Mouse (Mus musculus) lung, embryonic 14.5 days (tissue): Measurements from ENCODE around the gene Fdxr. TPM values are rescaled to one million over a fixed set of nuclear protein-coding genes. Genes with fewer than 3 reads are reported as not detected.

ENCODE experiments used
- ATAC-seq: fragments of 200-750 bp; cut with Nextera tagmentation; 2 replicates; pipeline ENCODE4 v1.8.0; 2017; ENCODE audit warnings: mild to moderate bottlenecking, moderate TSS enrichment, moderate library complexity; ENCODE audit not compliant: insufficient read depth
- DNase-seq: peaks from one replicate; pipeline ENCODE4 v3.0.0-alpha.2; 2015
- H3K27ac ChIP-seq: fragments of 300-500 bp; sonication (generic); 2 replicates; pipeline ENCODE4 v1.5.1; 2014; ENCODE audit warnings: low read depth, mild to moderate bottlenecking, moderate library complexity
- H3K27me3 ChIP-seq: fragments of 300-500 bp; sonication (generic); 2 replicates; pipeline ENCODE4 v1.6.1; 2014; ENCODE audit warnings: low read length, control low read depth; ENCODE audit not compliant: insufficient read depth
- H3K36me3 ChIP-seq: fragments of 300-500 bp; sonication (generic); 2 replicates; pipeline ENCODE4 v1.6.1; 2014; ENCODE audit warnings: control low read depth; ENCODE audit not compliant: insufficient read depth
- H3K4me1 ChIP-seq: fragments of 300-500 bp; sonication (generic); 2 replicates; pipeline ENCODE4 v1.6.1; 2014; ENCODE audit warnings: antibody characterized with exemption, control low read depth; ENCODE audit not compliant: insufficient read depth
- H3K4me2 ChIP-seq: fragments of 300-500 bp; sonication (generic); 2 replicates; pipeline ENCODE4 v1.6.1; 2014; ENCODE audit warnings: mild to moderate bottlenecking
- H3K4me3 ChIP-seq: fragments of 300-500 bp; sonication (generic); 2 replicates; pipeline ENCODE4 v1.5.1; 2014; ENCODE audit warnings: low read depth, low read length
- H3K9ac ChIP-seq: fragments of 300-500 bp; sonication (generic); 2 replicates; pipeline ENCODE4 v1.6.1; 2014
- H3K9me3 ChIP-seq: fragments of 300-500 bp; sonication (generic); 2 replicates; pipeline ENCODE4 v1.6.1; 2016; ENCODE audit warnings: low read depth, low read length, control low read depth
- CTCF ChIP-seq: IDR thresholded peaks from 2 replicates; pipeline ENCODE4 v1.5.1; 2016; ENCODE audit warnings: antibody characterized with exemption, low read depth
- WGBS: fragments of 180-500 bp; shearing (Covaris S2); extraction: QIAGEN DNeasy Blood & Tissue Kit; methylation state at CpG from one replicate; pipeline ENCODE4 v1.1.7; 2014; 5-methylcytosine and 5-hydroxymethylcytosine counted together
- polyA plus RNA-seq: library from polyadenylated mRNA; unstranded; fragments of >200 nt; fragmentation: Nextera tagmentation; extraction: Ambion mirVana; gene quantifications from 2 replicates; pipeline ENCODE4 v1.2.1, GENCODE M21; 2014

The Fdxr gene
- polyA plus RNA-seq, 1 experiment from 2014 or later, result 10.4 TPM

DNA sequence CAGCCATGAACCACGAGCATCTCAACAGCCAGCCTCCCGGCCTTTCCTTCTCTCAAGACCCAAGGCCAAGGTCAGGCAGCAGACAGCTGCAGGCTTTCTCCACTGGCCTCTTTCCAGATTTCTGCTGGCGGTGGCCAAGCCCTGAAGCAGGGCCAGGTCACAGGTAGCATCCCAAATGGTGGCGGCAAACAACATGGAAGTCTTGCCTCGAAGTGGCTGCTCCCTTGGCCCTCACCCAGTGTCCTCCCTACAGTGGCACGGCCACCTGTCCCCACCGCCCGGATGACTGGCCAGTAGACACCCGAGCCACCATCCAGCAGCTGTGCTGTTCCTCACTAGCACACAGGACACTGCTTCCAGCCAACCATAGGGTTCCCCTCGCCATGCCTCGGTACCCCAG lies 35.4 kb downstream of the Fdxr start:
- Histone ChIP-seq H3K4me2 (no peak overlapping the region), H3K36me3 (0 out of 2 replicates have a peak, but pooled peaks cover 2% of the 10 kb centered on the region), H3K9ac (no peak overlapping the region), H3K27ac (no peak overlapping the region), H3K4me3 (no peak overlapping the region), H3K27me3 (peaks cover 4% of the 10 kb centered on the region; the same call in 1 of the 2 replicates), H3K9me3 (no peaks in the 10 kb centered on the region), H3K4me1 (no peaks in the 10 kb centered on the region)
- no peak for ATAC-seq
- no peak for DNase-seq
- TF ChIP-seq CTCF, result no peak
- 82% methylated on average over 11 of the region's 11 CpGs for WGBS

GRCm38 (mm10) chr11:115236570-115236969 lies 40.3 kb downstream of the Fdxr start:
- Histone ChIP-seq H3K4me1 (0 out of 2 replicates have a peak, but pooled peaks cover 3% of the 10 kb centered on the region), H3K36me3 (no peaks in the 10 kb centered on the region), H3K9ac (no peak overlapping the region), H3K4me2 (no peak overlapping the region), H3K27me3 (no peaks in the 10 kb centered on the region), H3K9me3 (no peaks in the 10 kb centered on the region), H3K4me3 (no peak overlapping the region), H3K27ac (no peak overlapping the region)
- 11% methylated on average over 5 of the region's 5 CpGs for WGBS
- no peak for TF ChIP-seq CTCF
- DNase-seq, result peak; percentile 24
- ATAC-seq, result no peak

DNA sequence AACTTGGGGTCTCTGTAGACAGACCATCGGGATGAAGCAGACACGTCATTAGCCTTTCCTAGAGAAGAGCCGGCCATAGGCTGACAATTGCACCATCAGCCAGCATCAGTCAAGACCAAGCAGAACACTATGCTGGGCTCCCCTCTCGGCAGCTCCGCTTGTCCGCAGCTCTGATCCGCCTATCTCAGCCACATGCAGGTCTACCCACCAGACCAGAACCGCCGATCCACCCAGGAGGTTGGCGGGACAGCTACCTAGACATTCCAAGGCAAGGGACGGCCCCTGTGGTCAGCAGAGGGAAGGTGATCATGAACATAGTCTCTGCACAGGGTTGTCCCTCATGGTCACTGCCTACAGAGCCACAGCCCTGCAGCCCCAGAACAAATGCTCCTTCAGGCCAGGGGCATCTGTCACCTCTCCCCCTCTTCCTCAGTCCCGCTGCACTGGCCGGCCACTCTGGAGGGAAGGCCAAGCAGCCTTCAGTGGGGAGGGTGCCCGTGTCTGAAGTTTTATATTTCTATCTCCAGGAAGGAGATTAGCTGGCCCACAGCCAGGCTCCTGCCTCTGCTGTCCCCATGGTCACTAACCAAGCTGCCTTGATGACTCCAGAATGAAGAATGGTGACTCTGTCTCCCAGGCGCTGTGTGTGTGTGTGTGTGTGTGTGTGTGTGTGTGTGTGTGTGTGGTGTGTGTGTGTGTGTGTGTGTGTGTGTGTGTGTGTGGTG lies 42.4 kb downstream of the Fdxr start:
- TF ChIP-seq CTCF, result no peak
- 62% methylated on average over 15 of the region's 15 CpGs for WGBS
- DNase-seq, result peak; percentile 82
- H3K9me3 ChIP-seq, result no peaks in the 10 kb centered on the region
- no peak overlapping the region for H3K9ac ChIP-seq
- H3K27me3 ChIP-seq, result 0 out of 2 replicates have a peak, but pooled peaks cover 3% of the 10 kb centered on the region
- no peak overlapping the region for H3K27ac ChIP-seq
- H3K4me3 ChIP-seq, result no peak overlapping the region
- no peak overlapping the region for H3K4me2 ChIP-seq
- no peaks in the 10 kb centered on the region for H3K36me3 ChIP-seq
- peaks cover 6% of the 10 kb centered on the region; the same call in 1 of the 2 replicates for H3K4me1 ChIP-seq
- peak; percentile 22; the same call in 1 of the 2 replicates for ATAC-seq

GRCm38 (mm10) chr11:115233526-115234290 lies 43.1 kb downstream of the Fdxr start:
- H3K4me1 ChIP-seq, result peaks cover 6% of the 10 kb centered on the region; the same call in 1 of the 2 replicates

GRCm38 (mm10) chr11:115232889-115233288 lies 44.0 kb downstream of the Fdxr start:
- Histone ChIP-seq H3K9ac (no peak overlapping the region), H3K36me3 (no peaks in the 10 kb centered on the region; the same call in 1 of the 2 replicates), H3K4me1 (peaks cover 6% of the 10 kb centered on the region; the same call in 1 of the 2 replicates), H3K4me2 (no peak overlapping the region), H3K9me3 (no peaks in the 10 kb centered on the region), H3K27ac (no peak overlapping the region), H3K27me3 (peaks cover 11% of the 10 kb centered on the region; the same call in 1 of the 2 replicates), H3K4me3 (no peak overlapping the region)
- ATAC-seq, result no peak
- no peak for DNase-seq
- 77% methylated on average over 5 of the region's 5 CpGs for WGBS
- no peak for TF ChIP-seq CTCF

More at GRCm38 (mm10) chr11:115233526-115234290, 43.1 kb downstream of the Fdxr start:
- no peak overlapping the region for H3K4me2 ChIP-seq
- no peak overlapping the region for H3K27ac ChIP-seq
- DNase-seq (peak; percentile 53), ATAC-seq (peak; percentile 6; the same call in 1 of the 2 replicates)
- H3K4me3 ChIP-seq, result no peak overlapping the region
- peaks cover 6% of the 10 kb centered on the region; the same call in 1 of the 2 replicates for H3K27me3 ChIP-seq
- H3K9me3 ChIP-seq, result no peaks in the 10 kb centered on the region
- H3K9ac ChIP-seq, result no peak overlapping the region
- no peaks in the 10 kb centered on the region for H3K36me3 ChIP-seq
- WGBS, result 56% methylated on average over 20 of the region's 20 CpGs
- peak; percentile 46 for TF ChIP-seq CTCF

DNA sequence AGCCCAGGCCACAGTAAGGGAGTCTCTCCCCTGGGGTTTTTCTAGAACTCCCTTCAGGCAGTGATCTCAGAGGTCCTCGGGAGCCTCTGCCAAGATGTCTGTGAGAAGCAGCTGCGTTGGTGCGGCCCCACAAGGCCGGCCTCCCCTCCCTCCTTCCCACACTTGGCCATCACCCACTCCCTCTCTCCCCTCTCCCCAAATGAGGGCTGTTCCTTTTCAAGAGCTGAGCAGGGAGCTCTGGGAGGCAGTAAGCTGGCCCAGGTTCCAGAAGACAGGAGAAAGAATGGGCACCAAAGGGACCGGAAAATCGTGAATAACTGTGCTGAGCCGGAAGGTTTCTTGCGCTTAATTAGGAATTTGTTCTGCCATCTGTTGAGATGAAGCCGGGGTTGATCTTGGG lies 44.9 kb downstream of the Fdxr start:
- no peak; the same call in 1 of the 2 replicates for ATAC-seq
- H3K27ac ChIP-seq, result no peak overlapping the region
- DNase-seq, result peak; percentile 71
- TF ChIP-seq CTCF, result no peak
- no peaks in the 10 kb centered on the region for H3K9me3 ChIP-seq
- H3K4me3 ChIP-seq, result no peak overlapping the region
- H3K27me3 ChIP-seq, result peaks cover 11% of the 10 kb centered on the region; the same call in 1 of the 2 replicates
- H3K36me3 ChIP-seq, result no peaks in the 10 kb centered on the region; the same call in 1 of the 2 replicates
- WGBS, result 54% methylated on average over 9 of the region's 9 CpGs
- H3K4me1 ChIP-seq, result peaks cover 11% of the 10 kb centered on the region; the same call in 1 of the 2 replicates
- no peak overlapping the region for H3K9ac ChIP-seq
- no peak overlapping the region for H3K4me2 ChIP-seq
